Mouse (Mus musculus): Measurements from ENCODE around the gene Zfp105. TPM values are rescaled to one million over a fixed set of nuclear protein-coding genes. Genes with fewer than 3 reads are reported as not detected.

Zfp105 gene
- total and polyA plus RNA-seq, 3 experiments: 2.1 to 21.5 (median 10.1) TPM

- Histone ChIP-seq H3K36me3 (replicated peaks) (no peaks in the 10 kb centered on the region), H3K27me3 (ENCODE audit: insufficient read depth, low read length) (peaks cover 7% of the 10 kb centered on the region; the same call in 1 of the 2 replicates), H3K4me3 (ENCODE audit: low read depth, low read length) (no peak overlapping the region), H3K4me1 (ENCODE audit: insufficient read depth, low read depth, low read length) (no peaks in the 10 kb centered on the region), H3K9me3 (replicated peaks) (no peaks in the 10 kb centered on the region)
- ATAC-seq (ENCODE audit: extremely low read depth, insufficient number of reproducible peaks, low FRiP score, poor library complexity, severe bottlenecking) (no peak), DNase-seq (ENCODE audit: low spot score) (no peak)
- TF ChIP-seq GATA2 (IDR thresholded peaks at IDR 0.05; ENCODE audit: borderline replicate concordance, low read depth, low read length): no peak
Measured at GRCm38 (mm10) chr9:122902717-122903535, 19.9 kb upstream of the Zfp105 start.

- no peak for DNase-seq (ENCODE audit: low spot score)
- Histone ChIP-seq H3K4me3 (ENCODE audit: low read depth, low read length) (peak overlapping the region; percentile 75; the same call in 1 of the 2 replicates), H3K9me3 (replicated peaks) (no peaks in the 10 kb centered on the region), H3K36me3 (replicated peaks) (peaks cover 22% of the 10 kb centered on the region), H3K27me3 (ENCODE audit: insufficient read depth, low read length) (peaks cover 19% of the 10 kb centered on the region), H3K4me1 (ENCODE audit: insufficient read depth, low read depth, low read length) (peaks cover 5% of the 10 kb centered on the region)
- ATAC-seq (ENCODE audit: extremely low read depth, insufficient number of reproducible peaks, low FRiP score, poor library complexity, severe bottlenecking): no peak
- TF ChIP-seq GATA1 (IDR thresholded peaks at IDR 0.05; ENCODE audit: borderline replicate concordance, low read length) (no peak), TAL1 (conservative IDR thresholded peaks at IDR 0.05; ENCODE audit: low read depth, low read length) (no peak), POLR2AphosphoS5 (IDR thresholded peaks at IDR 0.05; ENCODE audit: insufficient replicate concordance, low read depth, low read length) (no peak), GATA2 (IDR thresholded peaks at IDR 0.05; ENCODE audit: borderline replicate concordance, low read depth, low read length) (no peak), CTCF (IDR thresholded peaks at IDR 0.05; ENCODE audit: low read depth, low read length) (no peak)
Measured at GRCm38 (mm10) chr9:122922436-122922835, 436 bp upstream of the Zfp105 start.

- Histone ChIP-seq H3K36me3 (replicated peaks) (peaks cover 52% of the 10 kb centered on the region), H3K27me3 (ENCODE audit: insufficient read depth, low read length) (peaks cover under 1% of the 10 kb centered on the region; the same call in 1 of the 2 replicates), H3K9me3 (replicated peaks) (peaks cover 12% of the 10 kb centered on the region), H3K4me1 (ENCODE audit: insufficient read depth, low read depth, low read length) (no peaks in the 10 kb centered on the region; the same call in 1 of the 2 replicates), H3K4me3 (ENCODE audit: low read depth, low read length) (no peak overlapping the region)
- ATAC-seq (ENCODE audit: extremely low read depth, insufficient number of reproducible peaks, low FRiP score, poor library complexity, severe bottlenecking) (no peak), DNase-seq (ENCODE audit: low spot score) (no peak)
- TF ChIP-seq CTCF (IDR thresholded peaks at IDR 0.05; ENCODE audit: low read depth, low read length) (no peak), POLR2AphosphoS5 (IDR thresholded peaks at IDR 0.05; ENCODE audit: insufficient replicate concordance, low read depth, low read length) (no peak), GATA2 (IDR thresholded peaks at IDR 0.05; ENCODE audit: borderline replicate concordance, low read depth, low read length) (no peak), TAL1 (conservative IDR thresholded peaks at IDR 0.05; ENCODE audit: low read depth, low read length) (no peak)
Measured at GRCm38 (mm10) chr9:122928915-122929314, 6.0 kb downstream of the Zfp105 start.

- Histone ChIP-seq H3K4me3 (ENCODE audit: low read depth, low read length) (peak within 1 kb of the TSS; percentile 89), H3K9me3 (replicated peaks) (no peaks in the 10 kb centered on the region), H3K4me1 (ENCODE audit: insufficient read depth, low read depth, low read length) (peaks cover 23% of the 10 kb centered on the region), H3K36me3 (replicated peaks) (peaks cover 42% of the 10 kb centered on the region), H3K27me3 (ENCODE audit: insufficient read depth, low read length) (no peaks in the 10 kb centered on the region)
- TF ChIP-seq TAL1 (conservative IDR thresholded peaks at IDR 0.05; ENCODE audit: low read depth, low read length): no peak
- TF ChIP-seq POLR2AphosphoS5 (IDR thresholded peaks at IDR 0.05; ENCODE audit: insufficient replicate concordance, low read depth, low read length): no peak
- TF ChIP-seq CTCF (IDR thresholded peaks at IDR 0.05; ENCODE audit: low read depth, low read length): no peak
- no peak for TF ChIP-seq GATA2 (IDR thresholded peaks at IDR 0.05; ENCODE audit: borderline replicate concordance, low read depth, low read length)
- no peak for TF ChIP-seq GATA1 (IDR thresholded peaks at IDR 0.05; ENCODE audit: borderline replicate concordance, low read length)
- peak; percentile 67 for DNase-seq (ENCODE audit: low spot score)
- ATAC-seq (ENCODE audit: extremely low read depth, insufficient number of reproducible peaks, low FRiP score, poor library complexity, severe bottlenecking): peak; percentile 88
Measured at GRCm38 (mm10) chr9:122950643-122951475, 28.0 kb downstream of the Zfp105 start, which contains the start of the genes 1110059G10Rik and Kif15. 1110059G10Rik (minus strand) TSS chr9:122951000. Kif15 (plus strand) TSS chr9:122951046.

Other genes with a start within 250 kb of the Zfp105 start
- not detected in 2 replicates for gene Topaz1, start 175.7 kb upstream of the Zfp105 start, total RNA-seq (2014; fragmentation: Nextera tagmentation)
- gene Topaz1, start 175.7 kb upstream of the Zfp105 start, total RNA-seq (2017): 0.11 TPM in 1 of 2 replicates, not detected in the other
- not detected in 2 replicates for gene Topaz1, start 175.7 kb upstream of the Zfp105 start, polyA plus RNA-seq (2012)
- 7.1 and 11.4 TPM in 2 replicates for gene Tcaim, start 117.5 kb upstream of the Zfp105 start, total RNA-seq (2014; fragmentation: Nextera tagmentation)
- 4.8 and 7.2 TPM in 2 replicates for gene Tcaim, start 117.5 kb upstream of the Zfp105 start, total RNA-seq (2017)
- 0.53 and 0.95 TPM in 2 replicates for gene Tcaim, start 117.5 kb upstream of the Zfp105 start, polyA plus RNA-seq (2012)
- not detected in 2 replicates for gene Gm35549, start 79.0 kb upstream of the Zfp105 start, total RNA-seq (2014; fragmentation: Nextera tagmentation)
- not detected in 2 replicates for gene Gm35549, start 79.0 kb upstream of the Zfp105 start, total RNA-seq (2017)
- not detected in 2 replicates for gene Gm35549, start 79.0 kb upstream of the Zfp105 start, polyA plus RNA-seq (2012)
- gene Zfp445, start 57.1 kb upstream of the Zfp105 start, total RNA-seq (2014; fragmentation: Nextera tagmentation): 107 and 125 TPM in 2 replicates
- gene Zfp445, start 57.1 kb upstream of the Zfp105 start, total RNA-seq (2017): 89.4 and 113 TPM in 2 replicates
- 4.6 and 6.6 TPM in 2 replicates for gene Zfp445, start 57.1 kb upstream of the Zfp105 start, polyA plus RNA-seq (2012)
- gene Zkscan7, start 37.4 kb upstream of the Zfp105 start, total RNA-seq (2014; fragmentation: Nextera tagmentation): not detected in 2 replicates
- 0.12 and 0.22 TPM in 2 replicates for gene Zkscan7, start 37.4 kb upstream of the Zfp105 start, total RNA-seq (2017)
- not detected in 2 replicates for gene Zkscan7, start 37.4 kb upstream of the Zfp105 start, polyA plus RNA-seq (2012)
- 8.7 and 22.0 TPM in 2 replicates for gene 1110059G10Rik, start 27.9 kb downstream of the Zfp105 start, total RNA-seq (2014; fragmentation: Nextera tagmentation)
- 38.1 and 45.7 TPM in 2 replicates for gene 1110059G10Rik, start 27.9 kb downstream of the Zfp105 start, total RNA-seq (2017)
- 1.6 and 3.0 TPM in 2 replicates for gene 1110059G10Rik, start 27.9 kb downstream of the Zfp105 start, polyA plus RNA-seq (2012)
- 255 and 272 TPM in 2 replicates for gene Kif15, start 28.0 kb downstream of the Zfp105 start, total RNA-seq (2014; fragmentation: Nextera tagmentation)
- gene Kif15, start 28.0 kb downstream of the Zfp105 start, total RNA-seq (2017): 197 and 222 TPM in 2 replicates
- gene Kif15, start 28.0 kb downstream of the Zfp105 start, polyA plus RNA-seq (2012): 16.9 and 23.5 TPM in 2 replicates
- 2.8 and 5.1 TPM in 2 replicates for gene Tmem42, start 98.3 kb downstream of the Zfp105 start, total RNA-seq (2014; fragmentation: Nextera tagmentation)
- 8.0 and 8.2 TPM in 2 replicates for gene Tmem42, start 98.3 kb downstream of the Zfp105 start, total RNA-seq (2017)
- gene Tmem42, start 98.3 kb downstream of the Zfp105 start, polyA plus RNA-seq (2012): 2.1 and 4.7 TPM in 2 replicates
- not detected in 2 replicates for gene Tgm4, start 111.7 kb downstream of the Zfp105 start, total RNA-seq (2014; fragmentation: Nextera tagmentation)
- gene Tgm4, start 111.7 kb downstream of the Zfp105 start, total RNA-seq (2017): 0.17 and 0.33 TPM in 2 replicates
- gene Tgm4, start 111.7 kb downstream of the Zfp105 start, polyA plus RNA-seq (2012): not detected in 2 replicates
- 55.3 and 55.5 TPM in 2 replicates for gene Zdhhc3, start 190.1 kb downstream of the Zfp105 start, total RNA-seq (2014; fragmentation: Nextera tagmentation)
- 34.3 and 46.8 TPM in 2 replicates for gene Zdhhc3, start 190.1 kb downstream of the Zfp105 start, total RNA-seq (2017)
- 83.3 and 91.1 TPM in 2 replicates for gene Zdhhc3, start 190.1 kb downstream of the Zfp105 start, polyA plus RNA-seq (2012)
- 40.3 and 45.4 TPM in 2 replicates for gene Exosc7, start 190.1 kb downstream of the Zfp105 start, total RNA-seq (2014; fragmentation: Nextera tagmentation)
- gene Exosc7, start 190.1 kb downstream of the Zfp105 start, total RNA-seq (2017): 84.5 and 95.8 TPM in 2 replicates
- gene Exosc7, start 190.1 kb downstream of the Zfp105 start, polyA plus RNA-seq (2012): 8.7 and 17.8 TPM in 2 replicates
- gene Clec3b, start 227.9 kb downstream of the Zfp105 start, total RNA-seq (2014; fragmentation: Nextera tagmentation): not detected in 2 replicates
- gene Clec3b, start 227.9 kb downstream of the Zfp105 start, total RNA-seq (2017): not detected in 2 replicates
- 0.13 TPM in 1 of 2 replicates, not detected in the other for gene Clec3b, start 227.9 kb downstream of the Zfp105 start, polyA plus RNA-seq (2012)